Mouse (Mus musculus) cerebellum, adult 11-12 months (tissue): ENCODE data around the gene Tob2.

Experiments used
- DNase-seq: peaks from one replicate; pipeline ENCODE4 v3.0.0; 2022

Gene Tob2

GRCm38 (mm10) chr15:81836966-81837920 is 21.4 kb downstream of the Tob2 start:
- no peak for DNase-seq

GRCm38 (mm10) chr15:81836124-81836821 is 22.3 kb downstream of the Tob2 start:
- peak; percentile 96 for DNase-seq

- peak; percentile 52 for DNase-seq
Observed at GRCm38 (mm10) chr15:81835007-81835880, 23.4 kb downstream of the Tob2 start.

GRCm38 (mm10) chr15:81834171-81834841 is 24.3 kb downstream of the Tob2 start:
- DNase-seq: peak; percentile 72

- DNase-seq: no peak
Observed at GRCm38 (mm10) chr15:81833481-81833880, 25.1 kb downstream of the Tob2 start.

GRCm38 (mm10) chr15:81832219-81832618 is 26.4 kb downstream of the Tob2 start:
- peak; percentile 66 for DNase-seq

GRCm38 (mm10) chr15:81831136-81831825 is 27.3 kb downstream of the Tob2 start:
- peak; percentile 94 for DNase-seq

- DNase-seq: no peak
Observed at GRCm38 (mm10) chr15:81830530-81830929, 28.1 kb downstream of the Tob2 start.

- no peak for DNase-seq
Observed at GRCm38 (mm10) chr15:81829208-81829580, 29.4 kb downstream of the Tob2 start.

GRCm38 (mm10) chr15:81828426-81829207 is 30.0 kb downstream of the Tob2 start:
- DNase-seq: no peak

GRCm38 (mm10) chr15:81824832-81825231 is 33.8 kb downstream of the Tob2 start:
- no peak for DNase-seq

GRCm38 (mm10) chr15:81822631-81823030 is 36.0 kb downstream of the Tob2 start:
- DNase-seq: no peak

GRCm38 (mm10) chr15:81818404-81818803 is 40.2 kb downstream of the Tob2 start:
- DNase-seq: no peak

GRCm38 (mm10) chr15:81814716-81815370 is 43.8 kb downstream of the Tob2 start:
- DNase-seq: peak; percentile 74

- DNase-seq: no peak
Observed at GRCm38 (mm10) chr15:81813986-81814705, 44.5 kb downstream of the Tob2 start.

- DNase-seq: no peak
Observed at GRCm38 (mm10) chr15:81812696-81813631, 45.6 kb downstream of the Tob2 start.

GRCm38 (mm10) chr15:81812287-81812686 is 46.3 kb downstream of the Tob2 start:
- peak; percentile 54 for DNase-seq

GRCm38 (mm10) chr15:81811599-81811996 is 47.0 kb downstream of the Tob2 start:
- no peak for DNase-seq
